Mouse (Mus musculus): Measurements from ENCODE around the gene Gm10118.

- TF ChIP-seq POLR2A (IDR thresholded peaks at IDR 0.05; ENCODE audit: low read depth, low read length), result no peak
- TF ChIP-seq CTCF (IDR thresholded peaks at IDR 0.05; ENCODE audit: extremely low read depth, insufficient read depth, insufficient read length, insufficient replicate concordance), result no peak
These were observed 32.6 kb downstream of the Gm10118 start for GRCm38 (mm10) chr10:63894612-63895011.

All from spleen, adult 2 months (tissue).